Mouse (Mus musculus): ENCODE results near the gene Ankrd44. TPM values are rescaled to one million over a fixed set of nuclear protein-coding genes. Genes with fewer than 3 reads are reported as not detected.

The Ankrd44 gene
- polyA plus RNA-seq, 1 experiment from 2014 or later, result 7.9 TPM

DNA sequence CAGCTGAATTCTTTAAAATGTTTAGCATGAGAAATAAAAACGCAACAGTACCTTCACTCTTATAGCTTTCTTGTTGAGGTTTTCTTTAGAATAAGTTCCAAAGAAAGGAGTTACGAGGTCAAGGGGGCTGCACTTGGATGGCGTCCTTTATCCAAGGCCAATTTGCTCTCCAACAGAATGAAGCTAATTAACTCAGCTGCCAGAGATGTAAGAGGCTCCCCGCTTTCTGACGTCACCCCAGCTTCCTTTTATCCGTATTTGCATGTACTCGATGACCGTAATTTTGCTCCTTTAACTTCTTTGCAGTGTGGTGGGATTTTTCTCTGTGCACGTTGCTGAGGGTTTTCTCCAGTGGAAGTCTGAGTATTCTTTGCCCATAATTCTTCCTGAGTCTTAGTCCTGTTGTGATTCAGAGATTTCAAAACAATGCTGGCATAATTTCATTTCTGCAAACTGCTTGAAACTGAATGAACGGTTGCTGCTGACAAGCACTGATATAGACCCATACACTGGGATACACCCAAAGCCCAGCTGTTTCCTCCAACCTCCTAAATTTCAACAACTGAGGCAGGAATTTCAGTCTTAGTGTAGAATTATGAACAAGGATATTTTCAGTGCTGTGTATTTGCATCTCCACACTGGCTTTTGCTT, 48.6 kb downstream of the Ankrd44 start:
- Histone ChIP-seq H3K27me3 (no peaks in the 10 kb centered on the region), H3K36me3 (no peaks in the 10 kb centered on the region), H3K4me2 (no peak overlapping the region), H3K4me1 (no peaks in the 10 kb centered on the region), H3K9me3 (replicated peaks) (no peaks in the 10 kb centered on the region), H3K4me3 (replicated peaks) (no peak overlapping the region), H3K9ac (no peak overlapping the region), H3K27ac (no peak overlapping the region)
- no peak for ATAC-seq (replicated peaks; ENCODE audit: low FRiP score)
- WGBS, result 65% methylated on average over 10 of the region's 10 CpGs

DNA sequence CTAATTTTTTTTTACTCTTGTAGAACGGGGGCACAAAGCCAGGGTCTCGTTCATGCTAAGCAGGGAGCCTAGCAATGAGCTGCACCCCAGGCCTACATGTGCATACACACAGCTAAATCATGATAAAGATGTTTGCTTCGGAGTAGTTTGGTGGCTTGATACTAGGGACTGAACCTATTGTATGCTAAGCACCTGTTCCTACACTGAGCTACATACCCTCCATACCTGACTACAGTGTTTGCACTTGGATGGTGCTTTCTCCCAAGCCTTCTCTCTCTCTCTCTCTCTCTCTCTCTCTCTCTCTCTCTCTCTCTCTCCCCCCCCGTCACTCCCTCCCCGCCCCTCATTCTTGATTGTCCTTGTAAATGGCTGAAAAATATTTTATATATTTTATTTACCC, 49.2 kb downstream of the Ankrd44 start:
- WGBS, result 91% methylated on average over 5 of the region's 5 CpGs
- H3K4me1 ChIP-seq, result no peaks in the 10 kb centered on the region
- no peaks in the 10 kb centered on the region for H3K27me3 ChIP-seq
- no peak overlapping the region for H3K4me2 ChIP-seq
- H3K9ac ChIP-seq, result no peak overlapping the region
- H3K36me3 ChIP-seq, result no peaks in the 10 kb centered on the region
- H3K9me3 ChIP-seq (replicated peaks), result no peaks in the 10 kb centered on the region
- H3K4me3 ChIP-seq (replicated peaks), result no peak overlapping the region
- ATAC-seq (replicated peaks; ENCODE audit: low FRiP score), result no peak
- no peak overlapping the region for H3K27ac ChIP-seq

DNA sequence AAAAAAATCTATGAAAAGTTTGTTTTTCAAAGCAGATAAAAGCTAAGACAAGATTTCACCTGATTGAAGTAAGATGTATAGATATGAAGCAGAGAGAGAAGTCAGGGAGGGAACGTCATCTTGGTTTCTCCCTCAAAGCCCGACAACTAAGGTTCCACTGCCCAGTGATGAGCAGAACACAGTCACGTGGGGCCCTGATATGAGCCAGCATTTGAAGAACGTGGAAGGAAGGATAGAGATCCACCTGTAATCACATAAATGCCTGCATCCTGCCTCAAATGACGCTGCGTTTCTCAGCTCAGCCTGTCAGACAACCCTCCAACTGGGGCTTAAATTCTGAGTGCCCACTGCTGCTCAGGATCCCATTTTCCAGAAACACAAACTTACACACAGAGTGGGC, 52.1 kb downstream of the Ankrd44 start:
- H3K9me3 ChIP-seq (replicated peaks), result no peaks in the 10 kb centered on the region
- H3K36me3 ChIP-seq, result no peaks in the 10 kb centered on the region
- H3K27me3 ChIP-seq, result no peaks in the 10 kb centered on the region
- ATAC-seq (replicated peaks; ENCODE audit: low FRiP score), result no peak
- WGBS, result 84% methylated on average over 6 of the region's 6 CpGs
- 0 out of 2 replicates have a peak, but pooled peaks cover 3% of the 10 kb centered on the region for H3K4me1 ChIP-seq
- H3K9ac ChIP-seq, result no peak overlapping the region
- no peak overlapping the region for H3K4me2 ChIP-seq
- no peak overlapping the region for H3K4me3 ChIP-seq (replicated peaks)
- no peak overlapping the region for H3K27ac ChIP-seq

DNA sequence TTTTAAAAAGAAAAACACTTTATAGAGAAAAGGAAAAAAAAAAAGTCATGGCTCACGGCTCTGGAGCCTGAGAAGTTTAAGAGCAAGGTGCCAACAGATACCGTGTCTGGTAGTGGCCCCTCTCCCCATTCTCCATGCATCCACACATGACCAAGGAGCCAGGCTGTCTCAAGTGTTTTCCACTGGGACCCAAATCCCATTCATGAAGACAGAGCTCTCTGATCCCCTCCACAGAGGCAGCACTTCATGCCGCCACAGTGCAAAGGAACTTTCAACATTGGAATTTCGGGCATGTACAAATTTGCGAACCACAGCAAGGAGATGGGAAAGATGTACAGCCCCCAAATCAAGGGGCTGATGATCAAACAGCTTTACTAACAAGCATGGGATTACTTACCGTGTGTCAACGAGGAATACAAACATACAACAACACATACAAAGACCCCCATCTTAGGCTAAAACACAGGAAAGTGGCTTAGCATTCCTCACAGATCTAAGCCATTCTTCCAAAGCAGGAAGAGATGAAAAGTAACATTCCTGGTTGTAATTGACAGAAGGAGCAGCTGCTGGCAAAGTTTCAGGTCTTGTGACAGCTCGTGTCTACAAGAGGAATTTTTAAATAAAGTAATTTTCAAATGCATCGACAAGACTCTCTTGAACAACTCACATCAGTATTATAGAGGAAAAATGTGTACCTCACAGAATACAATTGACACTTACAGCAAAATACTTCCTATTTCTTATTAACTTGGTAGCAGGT, 53.1 kb downstream of the Ankrd44 start:
- WGBS, result 71% methylated on average over 9 of the region's 9 CpGs
- no peak for ATAC-seq (replicated peaks; ENCODE audit: low FRiP score)
- Histone ChIP-seq H3K4me1 (0 out of 2 replicates have a peak, but pooled peaks cover 3% of the 10 kb centered on the region), H3K36me3 (no peaks in the 10 kb centered on the region), H3K27me3 (no peaks in the 10 kb centered on the region), H3K27ac (no peak overlapping the region), H3K9me3 (replicated peaks) (no peaks in the 10 kb centered on the region), H3K4me3 (replicated peaks) (no peak overlapping the region), H3K9ac (no peak overlapping the region), H3K4me2 (no peak overlapping the region)

DNA sequence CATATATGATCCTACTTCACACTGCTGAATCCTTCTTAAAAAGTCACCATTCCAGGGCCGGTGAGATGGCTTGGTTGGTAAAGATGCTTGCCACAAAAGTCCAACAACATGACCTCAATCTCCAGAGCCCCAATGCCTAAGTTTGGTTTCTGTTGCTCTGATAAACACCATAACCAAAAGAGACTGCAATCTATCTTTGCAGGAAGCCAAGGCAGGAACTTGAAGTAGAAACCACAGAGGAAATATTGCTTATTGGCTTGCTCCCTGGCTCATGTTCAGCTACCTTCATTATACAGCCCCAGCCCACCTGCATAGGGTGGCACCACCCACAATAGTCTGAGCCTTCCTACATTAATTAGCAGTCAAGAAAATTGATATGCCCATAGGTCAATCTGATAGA, 54.9 kb downstream of the Ankrd44 start:
- Histone ChIP-seq H3K4me2 (no peak overlapping the region), H3K9ac (no peak overlapping the region), H3K36me3 (no peaks in the 10 kb centered on the region), H3K27me3 (no peaks in the 10 kb centered on the region), H3K4me3 (replicated peaks) (no peak overlapping the region), H3K27ac (no peak overlapping the region), H3K9me3 (replicated peaks) (no peaks in the 10 kb centered on the region), H3K4me1 (peaks cover 13% of the 10 kb centered on the region; the same call in 1 of the 2 replicates)
- no peak for ATAC-seq (replicated peaks; ENCODE audit: low FRiP score)
- WGBS, result 100% methylated on average over 1 of the region's 1 CpGs

DNA sequence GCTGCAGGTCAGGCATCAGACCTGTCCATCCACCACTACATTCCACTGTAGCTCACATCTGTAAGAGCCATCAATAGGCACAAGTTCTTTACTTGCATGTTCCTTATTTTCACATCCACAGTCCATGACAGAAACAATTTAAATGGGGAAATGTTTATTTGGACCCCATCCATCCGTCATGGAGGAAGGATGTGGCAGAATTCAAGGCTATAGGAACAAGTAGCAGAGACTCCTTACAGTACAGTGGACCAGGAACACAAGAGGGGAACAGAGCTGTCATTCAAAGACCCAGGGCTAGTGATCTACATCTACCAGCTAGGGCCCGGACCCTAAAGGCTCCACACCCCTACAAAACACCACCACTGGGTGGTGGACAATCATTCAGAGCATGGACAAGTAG, 55.6 kb downstream of the Ankrd44 start:
- 86% methylated on average over 2 of the region's 2 CpGs for WGBS
- H3K27ac ChIP-seq, result no peak overlapping the region
- peaks cover 13% of the 10 kb centered on the region; the same call in 1 of the 2 replicates for H3K4me1 ChIP-seq
- no peak overlapping the region for H3K4me2 ChIP-seq
- no peak overlapping the region for H3K4me3 ChIP-seq (replicated peaks)
- no peak overlapping the region for H3K9ac ChIP-seq
- H3K36me3 ChIP-seq, result no peaks in the 10 kb centered on the region
- H3K27me3 ChIP-seq, result no peaks in the 10 kb centered on the region
- H3K9me3 ChIP-seq (replicated peaks), result no peaks in the 10 kb centered on the region
- ATAC-seq (replicated peaks; ENCODE audit: low FRiP score), result no peak

DNA sequence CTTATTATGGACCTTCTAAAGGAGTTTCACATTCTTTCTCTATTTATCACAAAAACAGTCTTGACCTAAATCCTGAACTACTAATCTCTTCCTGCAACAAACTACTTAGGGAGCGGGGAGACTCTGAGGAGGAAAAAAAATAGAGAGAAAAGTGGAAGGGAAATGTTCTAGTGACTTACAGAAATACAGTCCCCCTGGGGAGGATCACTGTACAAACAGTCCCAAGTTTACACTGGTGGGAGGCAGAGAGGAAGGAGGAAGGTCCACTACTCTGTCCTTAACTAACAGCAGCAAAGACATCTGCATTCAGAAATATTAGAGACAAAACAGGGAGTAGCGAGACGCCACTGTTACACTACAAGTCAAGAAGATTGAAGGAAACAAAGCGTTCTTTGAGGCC, 59.0 kb downstream of the Ankrd44 start:
- no peak for ATAC-seq (replicated peaks; ENCODE audit: low FRiP score)
- no peak overlapping the region for H3K4me3 ChIP-seq (replicated peaks)
- no peaks in the 10 kb centered on the region for H3K9me3 ChIP-seq (replicated peaks)
- peak overlapping the region; percentile 63 for H3K27ac ChIP-seq
- no peaks in the 10 kb centered on the region for H3K36me3 ChIP-seq
- peaks cover 13% of the 10 kb centered on the region; the same call in 1 of the 2 replicates for H3K4me1 ChIP-seq
- no peaks in the 10 kb centered on the region for H3K27me3 ChIP-seq
- no peak overlapping the region for H3K4me2 ChIP-seq
- no peak overlapping the region for H3K9ac ChIP-seq
- 38% methylated on average over 4 of the region's 4 CpGs for WGBS

DNA sequence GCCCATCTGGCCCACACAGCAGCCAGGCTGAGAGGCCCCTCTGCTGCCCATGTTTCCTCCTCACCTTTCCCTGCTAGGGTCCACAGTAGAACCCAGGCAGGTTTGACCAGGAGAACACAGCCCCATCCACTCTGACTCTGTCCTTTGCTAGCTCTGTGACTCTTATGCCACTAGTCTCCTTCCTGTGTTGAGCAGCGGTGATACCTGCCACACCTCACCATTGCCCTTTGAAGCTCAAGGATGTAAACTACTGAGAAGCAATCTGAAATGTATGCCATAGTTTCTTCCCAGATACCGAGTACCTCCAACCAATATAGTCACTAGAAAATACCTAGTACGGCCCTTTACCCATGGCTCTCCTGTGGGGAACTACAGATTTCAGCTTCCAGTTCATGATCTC, 60.1 kb downstream of the Ankrd44 start:
- no peak overlapping the region for H3K9ac ChIP-seq
- 89% methylated on average over 3 of the region's 3 CpGs for WGBS
- H3K27ac ChIP-seq, result no peak overlapping the region
- H3K4me2 ChIP-seq, result no peak overlapping the region
- H3K9me3 ChIP-seq (replicated peaks), result no peaks in the 10 kb centered on the region
- H3K27me3 ChIP-seq, result no peaks in the 10 kb centered on the region
- ATAC-seq (replicated peaks; ENCODE audit: low FRiP score), result no peak
- H3K36me3 ChIP-seq, result no peaks in the 10 kb centered on the region
- H3K4me1 ChIP-seq, result peaks cover 13% of the 10 kb centered on the region; the same call in 1 of the 2 replicates
- no peak overlapping the region for H3K4me3 ChIP-seq (replicated peaks)

DNA sequence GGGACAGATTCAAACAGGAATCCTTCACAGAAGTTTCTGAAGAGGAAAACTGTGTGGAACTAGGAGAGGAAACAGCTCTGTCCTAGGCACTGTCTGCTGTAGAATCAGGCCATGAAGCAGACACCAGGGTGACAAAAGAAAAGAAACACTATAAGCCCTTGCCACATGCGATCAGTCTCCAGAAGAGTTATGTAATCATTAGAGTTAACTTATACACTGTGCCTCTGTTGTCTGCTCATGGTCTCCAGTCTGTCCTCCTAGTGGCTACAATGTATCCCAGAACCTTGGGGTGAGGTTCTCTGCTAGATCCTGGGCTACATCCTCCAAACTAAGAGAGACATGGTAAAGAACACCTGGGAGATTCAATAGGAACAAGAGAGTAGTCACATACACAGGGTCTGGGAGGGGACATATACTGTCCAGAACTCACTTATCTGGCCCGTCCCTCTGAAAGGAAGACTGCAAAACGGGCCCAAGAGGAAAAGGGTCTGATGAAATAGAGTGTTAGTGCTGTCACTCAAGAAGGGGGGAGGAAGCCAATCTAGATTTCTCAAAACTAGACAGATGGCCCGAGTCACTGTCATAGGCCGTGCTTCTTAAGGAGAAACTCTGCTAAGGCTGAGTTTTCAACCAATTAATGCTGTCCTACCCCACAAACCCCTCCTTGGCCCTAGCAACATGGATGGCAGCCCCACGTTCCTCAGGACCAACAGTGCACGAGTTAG, 61.1 kb downstream of the Ankrd44 start:
- Histone ChIP-seq H3K4me3 (replicated peaks) (no peak overlapping the region), H3K36me3 (no peaks in the 10 kb centered on the region), H3K27ac (no peak overlapping the region), H3K4me2 (no peak overlapping the region), H3K9me3 (replicated peaks) (no peaks in the 10 kb centered on the region), H3K27me3 (no peaks in the 10 kb centered on the region), H3K9ac (no peak overlapping the region), H3K4me1 (peaks cover 13% of the 10 kb centered on the region; the same call in 1 of the 2 replicates)
- 81% methylated on average over 7 of the region's 7 CpGs for WGBS
- no peak for ATAC-seq (replicated peaks; ENCODE audit: low FRiP score)

DNA sequence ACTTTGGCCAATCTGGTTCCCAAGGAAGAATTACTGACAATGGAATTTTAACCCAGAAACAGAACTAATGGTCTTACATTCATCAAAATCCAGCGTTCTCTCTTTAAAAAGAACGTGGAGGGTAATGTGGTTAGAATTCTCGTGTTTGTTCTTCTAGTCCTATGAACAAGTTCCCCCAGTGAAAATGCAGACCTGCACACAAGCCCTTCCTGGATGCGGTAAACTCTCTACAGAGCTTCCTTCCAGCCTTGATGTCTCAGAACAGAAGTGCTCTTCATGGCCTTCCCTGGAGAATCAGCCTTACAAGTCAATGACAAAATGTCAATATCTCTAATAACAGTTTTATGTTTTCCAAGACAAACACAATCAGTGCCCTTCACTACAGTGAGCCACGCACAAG, 65.8 kb downstream of the Ankrd44 start:
- Histone ChIP-seq H3K27me3 (no peaks in the 10 kb centered on the region), H3K9me3 (replicated peaks) (no peaks in the 10 kb centered on the region), H3K27ac (no peak overlapping the region), H3K36me3 (no peaks in the 10 kb centered on the region), H3K9ac (no peak overlapping the region), H3K4me2 (no peak overlapping the region), H3K4me3 (replicated peaks) (no peak overlapping the region), H3K4me1 (no peaks in the 10 kb centered on the region)
- ATAC-seq (replicated peaks; ENCODE audit: low FRiP score), result no peak
- WGBS, result 85% methylated on average over 5 of the region's 5 CpGs

DNA sequence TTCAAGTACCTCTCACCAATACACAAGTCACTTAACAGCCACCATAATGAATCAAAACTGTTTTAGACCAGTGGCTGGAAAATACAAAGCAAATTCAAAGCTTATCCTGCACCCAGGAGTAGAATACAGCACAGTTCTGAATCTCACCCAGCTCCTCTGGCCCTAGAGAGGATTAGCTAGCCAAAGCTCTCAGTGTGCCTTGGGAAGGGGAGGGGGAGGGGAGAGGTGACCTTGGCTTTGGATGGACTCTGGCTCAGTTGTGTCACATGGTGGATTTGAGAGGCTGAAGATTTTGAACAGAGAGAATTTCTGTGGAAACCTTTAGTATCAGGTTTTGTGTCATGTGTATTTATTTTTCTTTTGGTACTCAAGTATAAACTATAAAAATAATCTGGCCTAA, 66.3 kb downstream of the Ankrd44 start:
- Histone ChIP-seq H3K4me2 (no peak overlapping the region), H3K4me3 (replicated peaks) (no peak overlapping the region), H3K36me3 (no peaks in the 10 kb centered on the region), H3K4me1 (no peaks in the 10 kb centered on the region), H3K27me3 (no peaks in the 10 kb centered on the region), H3K9ac (no peak overlapping the region), H3K27ac (no peak overlapping the region), H3K9me3 (replicated peaks) (no peaks in the 10 kb centered on the region)
- no peak for ATAC-seq (replicated peaks; ENCODE audit: low FRiP score)

DNA sequence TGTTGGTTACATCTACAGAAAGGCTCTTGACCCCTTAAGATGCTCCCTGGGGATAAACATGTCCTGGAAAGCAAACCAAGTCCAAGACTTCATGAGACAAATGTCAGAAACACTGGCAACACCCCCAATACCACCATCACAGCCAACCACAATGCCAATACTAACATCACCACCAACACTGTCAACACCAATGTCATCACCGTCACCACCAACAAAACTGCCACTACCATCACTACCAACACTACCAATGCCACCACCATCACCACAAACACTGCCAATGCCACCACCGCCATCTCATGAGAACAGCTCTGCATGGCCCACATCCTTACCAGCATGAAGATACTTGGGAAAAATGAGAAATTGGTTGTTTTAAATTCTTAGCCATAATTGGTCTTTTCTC, 67.3 kb downstream of the Ankrd44 start:
- Histone ChIP-seq H3K4me2 (no peak overlapping the region), H3K4me3 (replicated peaks) (no peak overlapping the region), H3K36me3 (no peaks in the 10 kb centered on the region), H3K27ac (no peak overlapping the region), H3K9me3 (replicated peaks) (no peaks in the 10 kb centered on the region), H3K27me3 (no peaks in the 10 kb centered on the region), H3K9ac (no peak overlapping the region), H3K4me1 (no peaks in the 10 kb centered on the region)
- ATAC-seq (replicated peaks; ENCODE audit: low FRiP score), result no peak
- 98% methylated on average over 2 of the region's 2 CpGs for WGBS

All from kidney, embryonic 15.5 days (tissue).